Mouse (Mus musculus): ENCODE measurements at regions not wholly inside any gene's neighbourhood (a gene's known extent, or its start where the extent isn't known, plus 50 kb on each side); places are given as distances from the start of the nearest gene placed in this dataset.

- H3K4me1 ChIP-seq (ENCODE audit: control insufficient read depth, insufficient read depth, low read length), result peaks cover 10% of the 10 kb centered on the region
- 87% methylated on average over 6 of the region's 6 CpGs for WGBS
- no peaks in the 10 kb centered on the region for H3K27me3 ChIP-seq (ENCODE audit: control insufficient read depth, insufficient read depth, low read length)
- DNase-seq, result no peak
- H3K4me3 ChIP-seq (replicated peaks; ENCODE audit: insufficient read depth, low read depth, low read length), result no peak overlapping the region
- TF ChIP-seq POLR2A (IDR thresholded peaks at IDR 0.05; ENCODE audit: borderline replicate concordance, insufficient read depth, low read length), result no peak
- TF ChIP-seq CTCF (IDR thresholded peaks at IDR 0.05; ENCODE audit: borderline replicate concordance, insufficient read depth, low read depth, low read length), result no peak
- no peak overlapping the region for H3K27ac ChIP-seq (ENCODE audit: insufficient read depth, low read length)
Observed at GRCm38 (mm10) chr9:61154721-61155120, 217.4 kb upstream of the Tle3 start.

- no peak overlapping the region for H3K27ac ChIP-seq (ENCODE audit: insufficient read depth, low read length)
- TF ChIP-seq POLR2A (IDR thresholded peaks at IDR 0.05; ENCODE audit: borderline replicate concordance, insufficient read depth, low read length) (no peak), CTCF (IDR thresholded peaks at IDR 0.05; ENCODE audit: borderline replicate concordance, insufficient read depth, low read depth, low read length) (no peak)
- 94% methylated on average over 14 of the region's 14 CpGs for WGBS
- peaks cover 10% of the 10 kb centered on the region for H3K4me1 ChIP-seq (ENCODE audit: control insufficient read depth, insufficient read depth, low read length)
- H3K4me3 ChIP-seq (replicated peaks; ENCODE audit: insufficient read depth, low read depth, low read length), result no peak overlapping the region
- no peaks in the 10 kb centered on the region for H3K27me3 ChIP-seq (ENCODE audit: control insufficient read depth, insufficient read depth, low read length)
- no peak for DNase-seq
Observed at GRCm38 (mm10) chr9:61155851-61156250, 216.3 kb upstream of the Tle3 start.

GRCm38 (mm10) chr9:61158192-61158770 lies 213.9 kb upstream of the Tle3 start:
- Histone ChIP-seq H3K4me3 (replicated peaks; ENCODE audit: insufficient read depth, low read depth, low read length) (no peak overlapping the region), H3K27me3 (ENCODE audit: control insufficient read depth, insufficient read depth, low read length) (no peaks in the 10 kb centered on the region), H3K4me1 (ENCODE audit: control insufficient read depth, insufficient read depth, low read length) (peaks cover 10% of the 10 kb centered on the region), H3K27ac (ENCODE audit: insufficient read depth, low read length) (no peak overlapping the region)
- 23% methylated on average over 10 of the region's 10 CpGs for WGBS
- DNase-seq, result peak in 1 of 2 experiments; percentile 37
- TF ChIP-seq CTCF (IDR thresholded peaks at IDR 0.05; ENCODE audit: borderline replicate concordance, insufficient read depth, low read depth, low read length) (no peak), POLR2A (IDR thresholded peaks at IDR 0.05; ENCODE audit: borderline replicate concordance, insufficient read depth, low read length) (no peak)

- H3K27me3 ChIP-seq (ENCODE audit: control insufficient read depth, insufficient read depth, low read length), result no peaks in the 10 kb centered on the region
- peaks cover 10% of the 10 kb centered on the region for H3K4me1 ChIP-seq (ENCODE audit: control insufficient read depth, insufficient read depth, low read length)
- 72% methylated on average over 2 of the region's 2 CpGs for WGBS
- H3K4me3 ChIP-seq (replicated peaks; ENCODE audit: insufficient read depth, low read depth, low read length), result no peak overlapping the region
- no peak overlapping the region for H3K27ac ChIP-seq (ENCODE audit: insufficient read depth, low read length)
- no peak for DNase-seq
- TF ChIP-seq CTCF (IDR thresholded peaks at IDR 0.05; ENCODE audit: borderline replicate concordance, insufficient read depth, low read depth, low read length), result no peak
- TF ChIP-seq POLR2A (IDR thresholded peaks at IDR 0.05; ENCODE audit: borderline replicate concordance, insufficient read depth, low read length), result no peak
Observed at GRCm38 (mm10) chr9:61159159-61159558, 213.0 kb upstream of the Tle3 start.

GRCm38 (mm10) chr9:61159616-61160015 lies 212.6 kb upstream of the Tle3 start:
- DNase-seq, result no peak
- Histone ChIP-seq H3K27me3 (ENCODE audit: control insufficient read depth, insufficient read depth, low read length) (no peaks in the 10 kb centered on the region), H3K4me1 (ENCODE audit: control insufficient read depth, insufficient read depth, low read length) (peaks cover 13% of the 10 kb centered on the region), H3K27ac (ENCODE audit: insufficient read depth, low read length) (no peak overlapping the region), H3K4me3 (replicated peaks; ENCODE audit: insufficient read depth, low read depth, low read length) (no peak overlapping the region)
- 82% methylated on average over 10 of the region's 10 CpGs for whole genome bisulfite sequencing
- TF ChIP-seq POLR2A (IDR thresholded peaks at IDR 0.05; ENCODE audit: borderline replicate concordance, insufficient read depth, low read length), result no peak
- TF ChIP-seq CTCF (IDR thresholded peaks at IDR 0.05; ENCODE audit: borderline replicate concordance, insufficient read depth, low read depth, low read length), result no peak

- no peak overlapping the region for H3K4me3 ChIP-seq (replicated peaks; ENCODE audit: insufficient read depth, low read depth, low read length)
- no peak overlapping the region for H3K27ac ChIP-seq (ENCODE audit: insufficient read depth, low read length)
- peaks cover 17% of the 10 kb centered on the region for H3K4me1 ChIP-seq (ENCODE audit: control insufficient read depth, insufficient read depth, low read length)
- TF ChIP-seq POLR2A (IDR thresholded peaks at IDR 0.05; ENCODE audit: borderline replicate concordance, insufficient read depth, low read length) (no peak), CTCF (IDR thresholded peaks at IDR 0.05; ENCODE audit: borderline replicate concordance, insufficient read depth, low read depth, low read length) (no peak)
- DNase-seq, result no peak
- 95% methylated on average over 10 of the region's 10 CpGs for WGBS
- no peaks in the 10 kb centered on the region for H3K27me3 ChIP-seq (ENCODE audit: control insufficient read depth, insufficient read depth, low read length)
Observed at GRCm38 (mm10) chr9:61162884-61163283, 209.3 kb upstream of the Tle3 start.

GRCm38 (mm10) chr9:61163671-61164288 lies 208.4 kb upstream of the Tle3 start:
- Histone ChIP-seq H3K4me3 (replicated peaks; ENCODE audit: insufficient read depth, low read depth, low read length) (no peak overlapping the region), H3K4me1 (ENCODE audit: control insufficient read depth, insufficient read depth, low read length) (peaks cover 9% of the 10 kb centered on the region), H3K27ac (ENCODE audit: insufficient read depth, low read length) (no peak overlapping the region), H3K27me3 (ENCODE audit: control insufficient read depth, insufficient read depth, low read length) (no peaks in the 10 kb centered on the region)
- WGBS, result 94% methylated on average over 19 of the region's 19 CpGs
- no peak for DNase-seq
- TF ChIP-seq POLR2A (IDR thresholded peaks at IDR 0.05; ENCODE audit: borderline replicate concordance, insufficient read depth, low read length) (no peak), CTCF (IDR thresholded peaks at IDR 0.05; ENCODE audit: borderline replicate concordance, insufficient read depth, low read depth, low read length) (no peak)

All from cerebellum, adult 2 months (tissue).